Mouse (Mus musculus) bone marrow, adult 2 months (tissue): ENCODE data around the gene Dlg2.

Source experiments
- CTCF ChIP-seq: fragments of 200-500 bp; IDR thresholded peaks from 2 replicates; pipeline ENCODE4 v1.5.1; 2011; ENCODE audit warnings: low read length, control low read depth; ENCODE audit not compliant: control insufficient read depth, insufficient read depth
- POLR2A ChIP-seq: fragments of 200-500 bp; IDR thresholded peaks from 2 replicates; pipeline ENCODE4 v1.6.1; 2011; ENCODE audit warnings: low read depth, mild to moderate bottlenecking, control low read depth, low read length, borderline replicate concordance; ENCODE audit not compliant: control insufficient read depth

- TF ChIP-seq CTCF (no peak), POLR2A (no peak)
These were observed 1529.4 kb downstream of the Dlg2 start for GRCm38 (mm10) chr7:92005681-92006425.
